Mouse (Mus musculus) cerebellum, adult 9-11 months (tissue): Measurements from ENCODE around the gene Gm19402.
"Not testable (repeated sequence)": the region's sequence is repeated elsewhere in the genome, so short reads cannot be mapped to it uniquely, and the experiment has no call there.

Experiments used
- DNase-seq: peaks from one replicate; pipeline ENCODE4 v3.0.0; 2022

The Gm19402 gene

GRCm38 (mm10) chr10:77690356-77690807 is at the start of gene Gm19402:
Gene Gm19402, minus strand, starts transcription at chr10:77690757.
- DNase-seq = not testable (repeated sequence)

DNA sequence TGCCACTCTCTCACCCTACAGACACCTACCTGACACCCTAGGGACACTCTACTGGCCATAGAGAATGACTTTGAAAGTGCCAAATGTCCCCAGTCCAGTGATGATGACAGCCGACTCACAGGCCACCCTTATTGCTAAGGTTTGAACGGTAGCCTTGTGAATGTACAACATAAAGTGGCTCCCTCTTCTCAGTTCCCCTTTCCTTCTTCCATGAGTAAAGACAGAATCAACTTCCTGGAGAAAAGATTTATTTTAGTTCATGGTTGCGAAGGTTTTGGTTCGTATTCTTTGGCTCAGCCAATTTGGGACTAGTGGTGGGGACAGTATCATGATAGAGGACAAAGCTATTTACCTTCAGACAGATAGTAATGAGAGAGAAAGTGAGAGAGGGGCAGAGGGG is 48.4 kb upstream of the Gm19402 start:
- DNase-seq = no peak

DNA sequence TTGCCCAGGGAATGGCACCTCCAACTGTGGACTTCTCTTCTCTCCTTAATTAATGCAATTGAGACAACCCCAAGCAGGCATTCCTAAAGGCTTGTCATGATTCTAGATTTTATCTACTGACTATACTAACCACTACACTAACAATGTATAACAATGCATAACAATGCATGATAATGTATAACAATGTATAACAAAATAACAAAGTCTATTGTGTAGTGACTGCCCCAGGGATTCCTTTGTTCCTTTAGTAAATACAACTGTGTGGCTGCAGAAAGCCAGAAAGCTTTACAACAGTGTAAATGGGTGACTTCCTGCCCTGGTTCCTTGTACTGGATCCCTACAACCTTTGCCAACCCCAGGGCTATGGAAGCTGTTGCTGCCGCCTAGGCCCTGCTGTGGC is 45.4 kb upstream of the Gm19402 start:
- no peak for DNase-seq

GRCm38 (mm10) chr10:77729241-77729640 is 38.7 kb upstream of the Gm19402 start:
- DNase-seq = no peak

DNA sequence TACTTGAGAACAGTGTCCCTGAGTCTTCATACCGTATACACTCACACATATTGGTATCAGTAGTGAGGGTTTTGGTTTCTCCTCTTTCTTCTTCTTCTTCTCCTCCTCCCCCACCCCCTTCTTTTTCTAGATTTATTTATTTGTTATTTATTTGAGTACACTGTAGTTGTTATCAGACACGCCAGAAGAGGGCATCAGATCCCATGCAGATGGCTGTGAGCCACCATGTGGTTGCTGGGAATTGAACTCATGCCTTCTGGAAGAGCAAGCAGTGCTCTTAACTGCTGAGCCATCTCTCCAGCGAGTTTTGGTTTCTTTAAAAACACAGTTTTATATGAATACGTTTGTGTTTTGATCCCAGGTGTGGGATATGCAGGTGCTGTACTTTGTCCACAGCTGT is 37.7 kb upstream of the Gm19402 start:
- DNase-seq = no peak

- DNase-seq = peak; percentile 7
These were observed 35.6 kb upstream of the Gm19402 start, which contains the start of gene Gm10100 for GRCm38 (mm10) chr10:77726186-77726585. Gene Gm10100, plus strand, starts transcription at chr10:77726486.

DNA sequence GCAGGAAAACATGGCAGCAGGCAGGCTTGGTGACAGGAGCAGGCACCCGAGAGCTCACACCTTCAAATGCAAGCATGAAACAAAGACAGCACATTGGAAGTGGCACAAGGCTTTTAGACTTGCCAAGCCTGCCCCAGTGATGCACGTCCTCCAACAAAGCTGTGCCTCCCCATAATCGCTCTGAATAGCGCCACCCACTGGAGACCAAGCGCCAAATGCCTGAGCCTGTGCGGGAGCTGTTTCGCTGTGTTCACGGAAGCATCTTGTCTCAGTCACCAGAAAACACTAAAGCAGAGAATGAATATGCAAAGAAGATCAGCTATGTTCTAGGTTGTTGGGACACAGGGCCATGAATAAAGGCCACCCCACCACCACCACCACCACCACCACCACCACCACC is 34.3 kb upstream of the Gm19402 start:
- DNase-seq = no peak

DNA sequence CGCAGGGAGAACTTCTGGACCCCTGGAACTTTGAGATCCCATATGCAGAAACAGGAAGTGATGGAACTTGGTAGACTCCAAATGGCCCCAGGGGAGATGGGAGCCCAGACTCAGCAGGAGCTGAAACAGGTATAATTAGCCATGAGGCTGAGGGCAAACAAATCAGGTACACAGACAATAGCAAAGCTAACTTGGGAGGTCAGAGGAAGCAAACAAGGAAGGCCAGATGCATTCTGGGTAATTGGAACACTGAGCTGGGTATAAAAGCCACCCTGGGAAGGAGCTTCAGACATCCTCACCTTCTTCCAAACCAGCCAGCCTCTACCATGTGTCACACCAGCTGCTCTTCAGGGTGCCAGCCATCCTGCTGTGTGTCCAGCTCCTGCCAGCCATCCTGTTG is 29.7 kb upstream of the Gm19402 start, which contains the start of gene Krtap12-1:
Gene Krtap12-1, plus strand, starts transcription at position 301 of the 400 bp plus-strand sequence.
- DNase-seq = not testable (repeated sequence)

- DNase-seq = no peak
These were observed 24.9 kb upstream of the Gm19402 start, which contains the start of gene Gm10142 for GRCm38 (mm10) chr10:77715507-77715906. Gene Gm10142, plus strand, starts transcription at chr10:77715807.

- no peak for DNase-seq
These were observed 23.2 kb upstream of the Gm19402 start for GRCm38 (mm10) chr10:77713734-77714133.

- not testable (repeated sequence) for DNase-seq
These were observed 20.6 kb upstream of the Gm19402 start, which contains the start of gene Gm10024 for GRCm38 (mm10) chr10:77711157-77711556. Gene Gm10024, plus strand, starts transcription at chr10:77711457.

- no peak for DNase-seq
These were observed 19.3 kb upstream of the Gm19402 start for GRCm38 (mm10) chr10:77709831-77710230.

DNA sequence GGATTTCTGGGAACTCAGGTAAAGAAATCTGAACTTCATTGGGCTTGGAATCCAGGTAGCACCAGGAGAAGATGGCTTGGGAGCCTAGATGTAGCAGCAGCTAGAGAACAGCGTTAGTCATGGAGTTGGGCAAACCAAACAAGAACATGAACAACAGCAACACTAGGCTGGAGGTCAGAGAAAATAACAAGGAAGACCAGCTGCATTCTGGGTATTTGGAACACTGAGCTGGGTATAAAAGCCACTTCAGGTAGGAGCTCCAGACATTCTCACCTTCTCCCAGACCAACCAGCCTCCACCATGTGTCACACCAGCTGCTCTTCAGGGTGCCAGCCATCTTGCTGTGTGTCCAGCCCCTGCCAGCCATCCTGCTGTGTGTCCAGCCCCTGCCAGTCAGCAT is 15.8 kb upstream of the Gm19402 start, which contains the start of gene Gm10272:
Gene Gm10272, plus strand, starts transcription at position 301 of the 400 bp plus-strand sequence.
- DNase-seq = no peak

- DNase-seq = no peak
These were observed 6.6 kb upstream of the Gm19402 start, which contains the start of gene Gm9508 for GRCm38 (mm10) chr10:77697133-77697532. Gene Gm9508, minus strand, starts transcription at chr10:77697233.

DNA sequence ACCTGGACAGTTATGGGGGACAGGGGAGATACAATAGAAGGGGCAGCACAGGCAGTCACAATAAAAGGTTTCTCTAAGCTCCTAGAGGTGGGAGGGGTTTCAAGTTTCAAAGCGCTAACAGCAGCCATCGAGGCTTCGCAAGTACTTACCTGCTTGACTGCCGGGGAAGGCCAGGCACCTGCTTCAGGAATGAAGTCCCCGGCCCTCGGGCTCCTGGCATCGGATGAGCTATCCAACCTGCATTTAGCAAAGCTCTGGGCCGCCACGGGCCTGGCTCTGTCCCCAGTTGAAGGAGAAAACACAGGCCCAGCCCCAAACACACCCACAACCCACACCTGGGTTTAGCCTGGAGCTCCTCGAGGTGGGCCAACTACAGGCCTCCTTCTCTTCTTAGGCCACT is 3.5 kb downstream of the Gm19402 start:
- DNase-seq = no peak

DNA sequence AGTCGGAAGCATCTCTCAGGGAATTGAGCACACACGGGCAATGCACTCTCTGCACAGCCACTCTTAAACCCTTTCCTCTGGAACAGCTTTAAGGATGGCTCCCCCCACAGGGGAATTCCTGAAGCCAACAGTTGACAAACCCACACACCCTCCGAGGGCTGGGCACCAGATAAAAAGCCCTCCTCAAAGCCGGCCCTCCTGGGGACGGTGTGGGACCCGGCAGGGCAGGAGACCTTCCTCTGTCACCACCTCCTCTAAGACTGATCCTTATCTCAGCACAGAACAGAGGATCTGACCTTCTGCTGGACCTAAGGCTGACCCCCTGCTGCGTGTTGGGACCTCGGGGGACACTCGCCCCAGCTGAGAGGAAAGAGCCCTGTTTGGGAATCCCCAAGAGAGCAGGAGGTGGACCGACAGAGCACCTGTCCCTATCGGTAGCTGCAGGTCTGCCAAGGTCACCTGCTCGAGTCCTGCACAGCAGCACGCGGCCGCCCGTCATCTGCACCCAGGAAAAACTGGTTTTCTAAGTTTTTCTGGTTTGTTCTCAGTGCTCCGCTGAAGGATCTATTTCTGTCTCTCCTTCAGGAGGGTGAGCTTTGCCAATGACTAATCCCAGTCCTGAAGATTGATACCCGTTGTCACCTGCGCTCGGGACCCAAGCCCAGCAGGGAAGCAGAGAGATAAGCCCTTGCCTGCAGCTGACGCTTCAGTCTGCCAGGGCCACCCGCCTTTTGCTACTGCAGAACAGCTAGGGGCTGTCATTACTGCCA is 4.5 kb downstream of the Gm19402 start, which contains the start of gene Tspear:
Gene Tspear, plus strand, starts transcription at position 675 of the 770 bp plus-strand sequence.
- no peak for DNase-seq

DNA sequence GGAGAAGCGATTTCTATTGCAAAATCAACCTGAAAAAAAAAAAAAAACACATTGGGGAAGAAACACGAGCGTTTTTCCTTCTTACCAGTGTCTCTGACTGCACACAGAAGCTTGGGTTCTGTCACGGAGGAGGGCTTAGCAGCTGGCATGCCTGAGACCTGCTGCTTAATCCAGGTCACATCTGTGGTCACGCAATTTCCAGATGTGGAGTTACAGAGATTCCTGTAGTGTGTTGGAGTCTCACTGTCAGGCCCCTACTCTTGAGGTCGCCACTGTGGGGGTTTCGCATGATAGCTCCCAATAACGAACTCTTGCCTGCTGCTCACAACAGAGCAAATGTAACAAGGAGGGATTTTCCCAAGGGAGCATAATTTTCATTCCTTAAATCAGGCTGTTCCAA is 6.4 kb downstream of the Gm19402 start:
- DNase-seq = no peak

DNA sequence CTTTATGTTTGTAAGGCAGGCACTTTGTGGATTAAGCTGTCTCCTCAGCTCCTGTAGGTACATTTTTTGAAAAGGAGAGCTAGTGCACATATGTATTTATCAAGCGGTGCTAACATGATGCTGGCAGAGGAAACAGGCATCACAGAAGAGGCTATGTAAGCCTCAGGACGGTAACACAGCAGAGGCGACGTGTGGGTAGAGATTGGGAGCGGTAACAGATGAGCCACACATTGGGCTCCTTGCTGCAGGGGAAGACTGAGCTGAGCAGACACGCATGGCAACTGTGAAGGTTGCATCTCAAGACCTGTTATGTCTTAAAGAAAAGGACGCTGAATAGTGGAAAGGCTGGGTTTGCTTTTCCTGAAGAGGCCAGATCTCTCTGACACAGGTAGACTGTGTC is 7.6 kb downstream of the Gm19402 start:
- DNase-seq = no peak

GRCm38 (mm10) chr10:77677562-77677961 is 13.0 kb downstream of the Gm19402 start:
- no peak for DNase-seq

DNA sequence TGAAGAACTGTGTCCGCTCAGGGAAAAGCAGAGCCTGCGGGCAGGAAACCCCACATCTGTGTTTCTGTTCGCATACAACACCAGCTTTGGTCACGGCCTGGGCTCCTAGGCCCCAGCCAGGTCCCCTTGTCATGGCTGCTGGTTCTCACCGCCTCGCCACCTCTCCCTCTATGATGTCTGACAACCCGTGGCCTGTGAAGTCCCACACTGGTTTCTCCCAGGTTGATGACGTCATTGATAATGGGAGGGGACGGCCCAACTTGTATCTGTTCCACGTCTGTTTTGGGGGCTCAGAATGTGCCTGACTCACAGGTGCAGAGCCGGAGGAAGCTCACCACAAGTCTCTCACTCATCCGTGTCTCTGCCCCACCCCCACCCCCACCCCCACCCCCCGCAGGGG is 16.8 kb downstream of the Gm19402 start:
- no peak for DNase-seq

- DNase-seq = no peak
These were observed 19.0 kb downstream of the Gm19402 start for GRCm38 (mm10) chr10:77671519-77671918.

DNA sequence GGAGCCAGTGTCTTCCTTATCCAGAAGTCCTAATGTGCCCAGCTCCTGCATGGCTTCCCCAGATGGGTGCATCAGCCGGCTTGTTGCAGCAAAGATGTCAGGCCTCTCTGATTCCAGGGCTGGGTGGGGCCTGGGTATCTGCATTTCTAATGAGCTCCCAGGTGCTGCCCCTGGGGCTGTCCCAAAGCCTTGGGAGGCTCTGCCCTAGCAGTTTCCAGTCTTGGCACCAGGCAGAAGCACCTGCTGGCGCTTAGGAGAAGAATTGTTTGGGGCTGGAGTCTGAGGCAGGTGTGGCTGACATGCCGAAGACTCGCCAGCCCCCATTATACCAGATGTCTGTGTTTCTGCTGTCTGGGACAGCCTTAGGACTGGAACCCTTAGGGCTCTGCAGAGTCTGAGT is 19.8 kb downstream of the Gm19402 start:
- DNase-seq = no peak

DNA sequence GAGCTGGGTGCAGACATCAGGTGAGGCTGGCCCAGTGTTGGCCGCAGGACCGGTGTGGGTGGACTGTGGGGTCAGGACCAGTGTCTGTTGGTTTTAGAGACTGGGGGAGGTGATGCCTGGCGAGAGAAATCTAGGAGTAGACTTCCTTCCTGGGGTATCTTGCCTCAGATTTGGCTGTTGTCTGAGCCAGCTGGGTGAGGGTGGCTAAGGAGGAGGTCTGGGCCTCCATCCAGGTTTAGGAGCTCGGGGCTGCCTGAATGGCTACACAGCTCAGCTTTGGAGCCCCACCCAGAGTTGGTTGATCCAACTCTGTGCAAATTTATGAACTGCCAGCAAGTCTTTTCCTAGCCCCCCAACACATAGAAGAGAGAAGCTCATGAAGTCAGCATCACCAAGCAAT is 23.2 kb downstream of the Gm19402 start:
- no peak for DNase-seq

- DNase-seq = no peak
These were observed 24.2 kb downstream of the Gm19402 start for GRCm38 (mm10) chr10:77666342-77666741.
